Mouse (Mus musculus): ENCODE measurements around the gene Tex2. TPM values are rescaled to one million over a fixed set of nuclear protein-coding genes. Genes with fewer than 3 reads are reported as not detected.

The Tex2 gene
- polyA plus RNA-seq (2012; rRNA removed; ENCODE audit: low replicate concordance): 20.2 and 29.7 TPM in 2 replicates

DNA sequence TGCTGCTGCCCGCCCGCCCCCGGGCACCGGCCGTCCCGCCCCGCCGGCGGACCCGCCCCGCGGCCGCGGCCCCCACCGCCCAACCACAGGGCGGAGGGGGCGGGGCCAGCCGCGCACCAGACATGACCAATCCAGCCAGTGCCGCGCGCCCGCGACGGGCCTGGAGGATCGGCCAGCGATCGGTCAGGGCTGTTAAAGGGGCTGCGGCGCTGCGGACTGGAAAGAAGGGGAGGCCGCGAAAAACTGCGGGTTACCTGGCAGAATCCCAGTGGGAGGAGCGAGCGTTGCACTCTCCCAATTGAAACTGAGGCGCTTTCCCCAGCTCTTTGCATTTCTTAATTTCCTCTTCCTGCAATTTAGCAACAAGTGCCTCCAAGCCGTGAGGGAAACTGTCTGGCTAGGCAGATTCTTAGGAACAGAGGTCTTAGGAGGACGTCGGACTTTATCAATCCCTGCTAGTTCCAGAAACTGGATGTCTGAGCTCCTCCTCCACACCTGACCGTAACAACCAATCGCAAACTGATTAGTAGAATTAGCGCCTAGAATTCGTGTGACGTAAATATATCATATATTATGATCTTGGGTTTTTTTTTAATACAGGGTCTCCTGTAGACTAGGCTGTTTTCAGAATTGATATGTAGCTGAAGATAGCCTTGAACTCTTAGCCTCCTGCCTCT is at the start of gene Tex2:
Gene Tex2, minus strand, starts transcription at position 463 of the 677 bp plus-strand sequence.

DNA sequence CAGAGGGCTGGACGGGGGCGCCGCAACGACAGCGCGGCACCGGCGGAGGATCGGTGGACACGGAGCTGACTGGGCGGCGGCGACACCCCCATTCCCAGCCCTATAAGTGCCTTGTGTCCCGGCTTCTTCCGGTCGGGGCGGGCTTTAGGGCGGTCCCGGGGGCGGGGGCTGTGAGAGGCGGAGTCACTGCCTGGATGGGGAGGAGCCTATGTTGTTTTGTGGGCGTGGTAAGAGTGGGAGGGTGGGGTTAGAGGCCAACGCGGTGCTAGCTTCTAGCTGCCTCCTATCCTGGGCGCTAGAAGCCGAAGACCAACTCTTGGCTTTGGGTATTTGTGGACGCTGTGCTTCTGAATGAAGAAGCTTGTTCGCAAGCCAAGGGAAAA is 125.5 kb downstream of the Tex2 start, which contains the start of gene Ern1:
Gene Ern1, minus strand, starts transcription at position 120 of the 383 bp plus-strand sequence.

Other genes starting within 250 kb of the Tex2 start
- gene Prr29, start 248.0 kb downstream of the Tex2 start, polyA plus RNA-seq (2012; rRNA removed; ENCODE audit: low replicate concordance): 0.59 and 3.7 TPM in 2 replicates
- gene Icam2, start 225.3 kb downstream of the Tex2 start, polyA plus RNA-seq (2012; rRNA removed; ENCODE audit: low replicate concordance): 54.7 and 61.3 TPM in 2 replicates
- 20.1 and 29.2 TPM in 2 replicates for gene Ern1, start 125.6 kb downstream of the Tex2 start, polyA plus RNA-seq (2012; rRNA removed; ENCODE audit: low replicate concordance)
- 63.3 and 106 TPM in 2 replicates for gene Pecam1, start 137.2 kb upstream of the Tex2 start, polyA plus RNA-seq (2012; rRNA removed; ENCODE audit: low replicate concordance)
- 1.6 and 3.1 TPM in 2 replicates for gene Milr1, start 137.8 kb upstream of the Tex2 start, polyA plus RNA-seq (2012; rRNA removed; ENCODE audit: low replicate concordance)
- 7.7 and 9.0 TPM in 2 replicates for gene Polg2, start 166.1 kb upstream of the Tex2 start, polyA plus RNA-seq (2012; rRNA removed; ENCODE audit: low replicate concordance)
- gene Ddx5, start 175.8 kb upstream of the Tex2 start, polyA plus RNA-seq (2012; rRNA removed; ENCODE audit: low replicate concordance): 317 and 863 TPM in 2 replicates
- gene Cep95, start 175.8 kb upstream of the Tex2 start, polyA plus RNA-seq (2012; rRNA removed; ENCODE audit: low replicate concordance): 2.6 and 4.6 TPM in 2 replicates